Mouse (Mus musculus) left cerebral cortex, postnatal 25 days (tissue): ENCODE measurements at regions not wholly inside any gene's neighbourhood (a gene's known extent, or its start where the extent isn't known, plus 50 kb on each side); places are given as distances from the start of the nearest gene placed in this dataset.

Experiments used
- DNase-seq, 2 experiments: peaks; one replicate each; pipeline ENCODE4 v3.0.0; 2022; ENCODE audit warnings: low spot score in 2 of 2, mixed read lengths in 1 of 2
- intact Hi-C: fragments of 180-260 bp; cut with DNase I; formaldehyde crosslinking; loops from one replicate; pipeline ENCODE4 v1.15.1; 2025

DNA sequence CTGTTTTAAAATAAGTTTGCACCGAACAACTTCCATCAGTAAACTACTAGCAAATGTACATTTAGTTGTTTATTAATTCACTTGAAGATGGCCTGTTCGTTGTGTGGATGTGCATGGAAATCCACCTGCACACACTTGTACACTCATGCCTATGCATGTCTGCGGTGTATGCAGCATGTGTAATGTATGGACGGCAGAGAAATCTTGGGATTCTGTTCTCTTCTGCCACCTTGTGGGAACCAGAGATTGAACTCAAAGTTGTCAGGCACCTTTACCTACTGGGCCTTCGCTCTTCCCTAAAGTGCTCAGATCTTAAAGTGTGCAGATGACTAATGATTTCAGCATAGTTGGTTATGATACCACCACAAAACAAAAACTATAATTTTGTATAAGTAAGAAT, 137.4 kb downstream of the Kitl start:
- DNase-seq = peak; percentile 47 to 64
- intact Hi-C loops = loop anchor here (5.0 kb wide), 2 partner anchors 136 to 511 kb away; partner anchors contain the start of gene Kitl

GRCm38 (mm10) chr10:100153311-100153710, 137.9 kb downstream of the Kitl start:
- intact Hi-C loops = loop anchor here (5.0 kb wide), 2 partner anchors 136 to 511 kb away; partner anchors contain the start of gene Kitl
- DNase-seq = no peak

- intact Hi-C loops = no loop called here
- DNase-seq = no peak
Measured at GRCm38 (mm10) chr10:100155566-100155965, 140.1 kb downstream of the Kitl start.

DNA sequence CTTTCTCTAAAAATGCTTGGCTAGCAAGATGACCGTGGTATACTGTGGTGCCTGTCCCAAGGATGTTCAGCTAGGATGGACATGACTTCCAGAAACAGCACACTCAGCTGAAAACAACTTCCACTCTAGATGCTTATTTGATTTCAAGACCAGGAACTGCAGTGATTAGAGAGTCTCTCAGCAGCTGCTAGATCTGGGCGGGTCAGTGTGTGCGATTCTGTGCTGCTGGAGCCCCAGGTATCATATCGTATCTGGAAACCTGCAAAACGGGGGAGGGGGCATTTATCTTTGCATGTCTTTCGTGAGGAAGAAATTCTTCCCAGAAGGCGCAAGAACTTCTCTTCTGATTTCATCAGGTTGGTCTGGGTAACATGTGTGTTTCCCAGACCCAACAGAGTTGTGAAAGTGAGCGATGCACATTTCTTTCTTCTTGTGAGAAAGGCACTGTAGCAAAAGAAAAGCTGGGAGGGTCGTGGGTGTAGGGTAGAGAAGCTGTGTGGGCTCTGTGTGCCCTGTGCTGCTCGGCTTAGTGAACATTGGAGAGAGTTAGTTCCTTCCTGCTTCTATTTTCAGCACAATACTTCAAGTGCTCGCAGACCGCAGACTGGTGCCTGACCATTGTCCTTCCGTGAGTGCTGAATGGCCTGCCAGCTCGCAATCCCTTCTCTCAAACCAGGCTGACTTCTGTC, 144.6 kb downstream of the Kitl start:
- intact Hi-C loops = no loop called here
- peak; percentile 9 to 14 for DNase-seq

- intact Hi-C loops = no loop called here
- DNase-seq = no peak
Measured at GRCm38 (mm10) chr10:100160532-100160852, 145.1 kb downstream of the Kitl start.

DNA sequence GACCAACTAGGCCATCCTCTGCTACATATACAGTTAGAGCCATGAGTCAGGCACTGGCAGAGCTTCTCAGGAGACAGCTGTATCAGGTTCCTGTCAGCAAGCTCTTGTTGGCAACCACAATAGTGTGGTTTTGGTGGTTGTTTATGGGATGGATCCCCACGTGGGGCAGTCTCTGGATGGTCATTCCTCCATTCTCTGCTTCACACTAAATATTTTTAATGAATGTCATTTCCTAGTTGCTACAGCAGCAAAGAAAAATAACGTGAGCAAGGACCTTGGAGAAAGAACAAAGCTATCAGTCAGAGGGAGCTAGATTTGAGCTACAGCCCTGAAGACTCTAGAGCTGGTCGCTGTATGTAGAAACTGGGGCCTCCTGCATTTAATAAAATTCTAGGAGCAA, 145.7 kb downstream of the Kitl start:
- no peak for DNase-seq
- intact Hi-C loops = no loop called here

DNA sequence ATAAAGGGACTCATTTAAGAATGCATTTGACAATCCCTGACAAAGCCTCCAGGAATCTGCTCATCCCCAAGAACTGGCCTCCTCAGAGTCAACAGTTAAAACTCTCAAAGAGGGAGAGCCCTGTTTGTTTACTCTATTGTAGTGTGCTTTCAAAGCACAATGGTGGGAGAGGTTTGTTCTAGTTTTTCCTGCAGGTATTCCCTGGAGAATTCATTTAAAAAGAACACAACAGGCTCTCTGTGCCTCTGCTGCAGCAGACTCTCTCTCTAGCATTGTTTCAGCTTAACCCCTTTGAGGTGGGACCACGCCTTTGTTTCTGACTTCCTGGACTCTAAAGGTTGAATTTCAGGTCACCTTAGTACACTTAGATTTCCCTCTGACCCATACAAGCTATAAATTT, 149.1 kb downstream of the Kitl start:
- intact Hi-C loops = no loop called here

DNA sequence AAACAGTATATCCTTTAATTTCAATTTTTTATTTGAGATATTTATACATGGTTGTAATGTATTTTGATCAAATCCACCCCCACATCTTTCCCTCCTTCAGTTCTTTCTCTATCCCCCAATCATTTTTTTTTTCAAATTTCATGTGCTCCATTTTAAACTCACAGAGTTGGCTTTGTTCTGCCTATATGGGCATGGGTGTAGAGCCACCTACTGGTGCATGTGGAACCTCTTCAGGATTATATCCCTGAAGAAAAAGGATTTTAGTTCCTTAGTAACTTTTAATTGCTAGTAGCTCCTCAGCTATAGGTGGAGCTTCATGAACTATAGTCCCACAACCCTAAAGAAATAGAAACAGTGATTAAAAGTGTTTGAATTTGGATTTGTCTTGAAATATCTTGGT, 155.4 kb downstream of the Kitl start:
- intact Hi-C loops = no loop called here
- DNase-seq = peak in 1 of 2 experiments; percentile 23

More for the DNA sequence above, 149.1 kb downstream of the Kitl start:
- no peak for DNase-seq

DNA sequence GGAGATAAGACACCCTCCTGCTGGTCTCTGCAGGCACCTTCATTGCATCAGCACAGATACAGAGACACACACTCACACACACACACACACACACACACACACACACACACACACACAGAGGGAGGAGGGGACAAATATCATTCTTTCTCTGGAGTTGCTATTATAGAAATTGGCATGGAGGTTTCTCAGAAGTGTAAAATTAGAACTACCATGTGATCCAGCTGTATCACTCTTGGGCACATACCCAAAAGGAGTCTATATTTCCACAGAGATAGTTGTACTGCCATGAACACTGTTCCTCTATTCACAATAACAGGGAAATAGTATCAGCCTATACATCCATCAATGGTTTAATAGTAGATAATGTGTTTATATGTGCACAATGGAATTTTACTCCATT, 137.8 kb upstream of the Gm4301 start:
- no peak for DNase-seq
- intact Hi-C loops = no loop called here

DNA sequence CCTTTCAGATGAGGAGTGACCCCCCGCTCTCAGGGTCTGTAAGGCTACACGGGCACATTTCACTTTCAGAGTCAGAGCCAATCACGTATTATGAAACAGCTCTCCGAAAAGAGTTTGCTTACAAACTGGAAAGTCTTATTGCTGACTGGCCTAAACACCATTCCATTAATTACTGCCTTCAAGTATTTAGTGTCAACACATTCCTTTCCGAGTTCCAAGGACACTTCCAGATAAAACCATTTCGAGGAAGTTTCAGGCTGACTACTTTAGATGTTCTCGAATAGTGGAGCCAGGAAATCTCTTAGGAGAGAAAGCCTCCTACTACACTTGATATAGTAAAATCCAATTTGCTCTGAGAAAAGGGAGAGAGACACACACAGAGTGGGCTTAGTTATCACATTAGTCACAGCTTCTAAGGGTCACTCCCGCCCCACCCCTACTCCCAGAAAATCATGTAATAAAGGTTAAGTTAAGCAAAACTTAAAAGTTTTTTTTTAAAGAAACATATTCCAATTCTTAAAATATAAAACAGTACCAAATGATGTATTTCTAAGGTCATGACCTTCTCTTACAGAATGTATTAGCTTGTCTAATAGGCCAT, 136.3 kb upstream of the Gm4301 start:
- DNase-seq = no peak
- intact Hi-C loops = no loop called here

DNA sequence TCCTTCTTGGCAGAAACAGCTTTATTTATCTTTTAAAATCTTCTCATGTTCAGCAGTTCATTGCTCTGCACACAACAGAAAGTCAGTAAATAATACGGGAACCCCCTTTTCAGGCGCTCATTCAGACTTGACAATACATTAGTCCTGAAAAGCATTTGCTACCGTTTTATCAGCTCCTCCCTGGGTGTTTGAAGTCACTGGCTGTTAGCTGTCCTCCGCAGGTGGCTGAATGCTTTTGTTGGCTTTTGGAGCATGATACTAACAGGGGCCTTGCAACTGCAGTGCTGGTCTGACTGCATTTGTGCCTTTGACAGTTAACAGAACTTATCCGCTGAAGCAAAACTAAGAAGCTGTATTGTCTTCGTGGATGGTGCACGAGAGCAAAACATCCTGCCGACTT, 135.0 kb upstream of the Gm4301 start:
- intact Hi-C loops = no loop called here
- DNase-seq = no peak

DNA sequence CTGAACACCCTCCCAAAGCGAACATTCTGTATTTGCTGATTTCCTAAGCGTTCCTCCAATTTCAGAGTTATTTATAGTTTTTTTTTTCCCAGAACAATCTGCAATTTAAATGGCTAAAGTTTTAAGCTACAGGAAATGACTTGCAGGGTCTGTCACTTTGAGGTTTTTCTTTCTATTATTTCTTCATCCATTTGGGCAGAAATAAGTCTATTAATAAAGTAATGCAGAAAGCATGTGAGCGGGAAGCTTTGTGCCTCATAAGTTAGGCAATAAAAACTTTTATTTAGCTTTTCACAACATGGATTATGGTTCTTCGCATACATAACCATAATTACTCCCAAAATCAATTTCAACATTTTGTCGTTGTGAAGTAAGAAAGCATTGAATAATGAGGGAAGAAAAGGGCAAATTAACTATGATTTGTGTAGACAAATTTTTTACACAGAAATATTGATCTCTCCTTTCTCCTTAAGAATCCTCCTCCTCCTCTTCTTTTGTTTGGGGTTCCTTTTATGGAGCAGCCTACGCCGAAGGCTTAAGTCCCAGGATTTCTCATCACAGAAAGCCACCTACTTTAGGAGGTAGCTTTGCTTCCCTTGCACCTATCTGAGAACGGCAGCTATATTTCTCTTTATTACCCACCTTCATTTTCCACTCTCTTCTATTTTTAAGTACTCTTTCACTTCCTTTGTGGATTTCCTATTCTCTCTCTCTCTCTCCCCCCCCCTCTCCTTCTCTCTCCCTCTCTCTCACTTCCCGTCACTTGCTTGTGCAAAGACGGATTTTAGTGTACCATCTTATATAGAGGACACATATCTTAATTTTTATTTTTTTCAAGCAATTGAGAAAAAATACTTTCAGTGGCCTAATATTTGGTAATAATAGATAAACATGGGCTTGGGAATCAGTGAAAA, 128.6 kb upstream of the Gm4301 start:
- intact Hi-C loops = no loop called here
- no peak for DNase-seq

- intact Hi-C loops = no loop called here
- peak in 1 of 2 experiments; percentile 65 for DNase-seq
Measured at GRCm38 (mm10) chr10:100210684-100211083, 124.8 kb upstream of the Gm4301 start.

DNA sequence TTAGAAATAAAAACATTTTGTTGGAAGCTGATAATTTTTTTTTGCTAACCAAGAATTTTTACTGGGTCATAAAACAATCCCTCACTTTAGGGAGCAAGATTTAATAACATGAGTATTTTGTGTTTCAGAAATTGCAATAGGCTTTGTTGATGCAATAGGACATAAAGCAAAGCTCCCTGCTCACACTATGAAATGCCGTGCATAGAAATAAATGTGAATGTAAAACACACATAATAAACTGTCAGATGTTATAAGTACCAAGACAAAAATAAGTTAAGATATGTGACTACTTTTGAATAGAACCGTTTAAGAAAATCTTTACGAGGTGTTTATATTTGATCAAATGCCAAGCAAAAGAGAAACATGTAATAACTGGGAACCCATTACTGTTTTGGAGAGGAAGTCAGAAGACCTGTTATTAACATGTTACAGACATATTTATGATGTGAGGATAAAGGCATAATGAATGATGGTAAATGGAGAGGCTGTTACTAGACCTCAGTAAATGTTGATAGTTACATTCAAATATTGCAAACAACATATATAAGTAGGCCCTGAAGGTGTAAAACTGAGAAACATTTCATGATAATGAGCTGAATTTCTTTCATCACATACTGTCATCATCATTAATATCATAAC, 110.9 kb upstream of the Gm4301 start:
- intact Hi-C loops = no loop called here
- DNase-seq = no peak

DNA sequence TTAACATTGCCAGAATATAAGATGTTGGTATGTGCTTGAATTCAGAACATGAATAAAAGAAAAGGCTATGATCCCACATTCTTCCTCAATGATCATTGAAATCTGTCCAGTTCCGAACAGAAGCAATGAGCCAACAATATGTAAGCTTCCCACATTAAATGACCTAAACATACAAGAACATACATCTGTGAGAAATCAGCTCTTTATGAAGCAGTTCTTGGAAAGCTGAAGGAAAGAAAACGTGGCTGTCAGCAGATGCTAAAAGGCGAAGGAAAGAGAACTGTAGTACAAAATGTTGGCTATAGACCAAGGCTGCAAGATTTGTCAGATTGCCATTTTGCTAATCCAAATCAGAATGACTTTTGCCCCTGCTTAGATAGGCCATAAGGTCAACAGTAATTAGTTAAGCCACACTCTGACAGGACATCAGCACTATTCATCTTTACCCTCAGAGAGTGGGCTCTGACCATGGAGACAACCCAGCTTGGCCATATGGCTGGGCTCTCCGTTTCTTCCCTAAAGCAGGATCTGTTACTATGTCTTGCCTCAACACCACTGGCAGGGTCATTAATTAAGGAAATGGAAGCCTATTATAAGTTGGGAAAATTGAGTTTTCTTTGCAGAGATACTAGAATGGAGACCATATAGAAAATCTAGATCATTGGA, 76.1 kb upstream of the Gm4301 start:
- DNase-seq = no peak
- intact Hi-C loops = no loop called here

GRCm38 (mm10) chr10:100263447-100263846, 72.0 kb upstream of the Gm4301 start:
- DNase-seq = peak in 1 of 2 experiments; percentile 58
- intact Hi-C loops = no loop called here

- DNase-seq = no peak
- intact Hi-C loops = no loop called here
Measured at GRCm38 (mm10) chr10:100264066-100264465, 71.4 kb upstream of the Gm4301 start.

DNA sequence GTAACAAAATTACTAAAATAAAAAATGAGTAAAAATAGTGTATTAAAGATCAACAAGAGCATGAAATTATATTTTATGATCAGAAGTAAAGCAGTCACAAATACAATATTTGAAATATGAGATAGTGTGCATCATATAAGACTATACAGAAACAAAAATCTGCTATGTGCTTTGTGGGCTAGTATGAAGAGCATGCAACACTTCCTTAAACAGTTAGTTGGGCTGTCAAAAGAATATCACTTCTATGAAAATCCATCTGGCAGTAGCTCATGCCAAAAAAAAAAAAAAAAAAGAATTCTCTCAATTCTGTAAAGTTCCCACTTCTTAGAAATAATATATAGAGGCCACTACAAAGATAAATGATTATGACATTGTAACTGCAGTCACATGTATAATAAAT, 53.0 kb upstream of the Gm4301 start:
- DNase-seq = no peak
- intact Hi-C loops = no loop called here
